Mouse (Mus musculus) forebrain, embryonic 14.5 days (tissue): ENCODE results near the gene Lipt1. TPM values are rescaled to one million over a fixed set of nuclear protein-coding genes. Genes with fewer than 3 reads are reported as not detected.

Experiments used
- ATAC-seq: fragments of 200-750 bp; cut with Nextera tagmentation; 2 replicates; pipeline ENCODE4 v1.8.0; 2017; ENCODE audit warnings: mild to moderate bottlenecking, moderate library complexity
- DNase-seq: peaks from one replicate; pipeline ENCODE4 v3.0.0-alpha.2; 2015; ENCODE audit warnings: low spot score
- H3K27ac ChIP-seq: fragments of 300-500 bp; sonication (generic); 2 replicates; pipeline ENCODE4 v1.5.1; 2014; ENCODE audit warnings: low read depth, mild to moderate bottlenecking, control low read depth, low read length, moderate library complexity
- H3K27me3 ChIP-seq: fragments of 300-500 bp; sonication (generic); replicated peaks from 2 replicates; pipeline ENCODE4 v1.6.1; 2014; ENCODE audit warnings: low read length, control low read depth, mixed read lengths; ENCODE audit not compliant: control insufficient read depth, insufficient read depth
- H3K36me3 ChIP-seq: fragments of 300-500 bp; sonication (generic); 2 replicates; pipeline ENCODE4 v1.6.1; 2014; ENCODE audit warnings: low read length, control low read depth; ENCODE audit not compliant: control insufficient read depth, insufficient read depth
- H3K4me1 ChIP-seq: fragments of 300-500 bp; sonication (generic); 2 replicates; pipeline ENCODE4 v1.6.1; 2014; ENCODE audit warnings: antibody characterized with exemption, low read length, control low read depth; ENCODE audit not compliant: control insufficient read depth, insufficient read depth
- H3K4me2 ChIP-seq: fragments of 300-500 bp; sonication (generic); 2 replicates; pipeline ENCODE4 v1.6.1; 2014; ENCODE audit warnings: mild to moderate bottlenecking, control low read depth, low read length
- H3K4me3 ChIP-seq: fragments of 300-500 bp; sonication (generic); 2 replicates; pipeline ENCODE4 v1.5.1; 2014; ENCODE audit warnings: low read depth, low read length, control low read depth
- H3K9ac ChIP-seq: fragments of 300-500 bp; sonication (generic); 2 replicates; pipeline ENCODE4 v1.6.1; 2014; ENCODE audit warnings: mild to moderate bottlenecking, low read length, control low read depth, moderate library complexity
- H3K9me3 ChIP-seq: fragments of 300-500 bp; sonication (generic); replicated peaks from 2 replicates; pipeline ENCODE4 v1.6.1; 2016; ENCODE audit warnings: low read length, control low read depth, mixed read lengths; ENCODE audit not compliant: control insufficient read depth
- WGBS: fragments of 180-500 bp; shearing (Covaris S2); extraction: QIAGEN DNeasy Blood & Tissue Kit; methylation state at CpG from one replicate; pipeline ENCODE4 v1.1.7; 2014; 5-methylcytosine and 5-hydroxymethylcytosine counted together
- polyA plus RNA-seq: library from polyadenylated mRNA; unstranded; fragments of >200 nt; fragmentation: Nextera tagmentation; extraction: Ambion mirVana; gene quantifications from 2 replicates; pipeline ENCODE4 v1.2.1, GENCODE M21; 2014

The Lipt1 gene
- polyA plus RNA-seq, 1 experiment from 2014 or later: 8.8 TPM

DNA sequence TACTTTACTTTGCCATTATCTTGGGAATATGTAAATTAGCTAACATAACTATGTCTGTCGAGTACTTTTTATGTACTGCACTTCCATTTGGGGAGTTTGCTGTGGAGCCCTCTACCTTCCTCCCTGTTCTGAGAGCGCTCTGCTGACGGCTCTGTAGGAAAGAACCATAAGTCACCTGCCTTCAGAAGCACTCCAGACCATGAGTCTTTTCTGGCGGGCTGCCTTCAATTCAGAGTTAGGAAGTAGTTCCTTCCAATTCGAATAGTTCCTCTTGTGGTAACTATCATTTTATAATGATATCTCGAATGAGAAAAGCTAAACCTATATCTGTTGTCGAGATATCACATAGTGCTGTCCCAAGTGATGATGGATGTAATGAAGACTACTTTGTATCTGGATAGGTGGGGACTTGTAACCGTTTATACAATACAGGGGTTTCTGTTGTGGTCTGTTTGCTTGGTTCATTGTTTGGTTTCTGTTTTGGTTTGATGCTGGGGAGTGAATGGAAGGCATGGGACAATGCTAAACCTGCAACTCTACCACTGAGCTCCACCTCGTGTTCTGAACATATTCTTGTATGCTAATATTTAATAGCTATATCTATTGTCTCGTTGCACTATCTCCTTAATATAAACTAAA is 3.7 kb upstream of the Lipt1 start:
- 73% methylated on average over 10 of the region's 10 CpGs for WGBS
- Histone ChIP-seq H3K9ac (no peak overlapping the region), H3K27me3 (no peaks in the 10 kb centered on the region), H3K9me3 (no peaks in the 10 kb centered on the region), H3K4me2 (no peak overlapping the region), H3K4me3 (no peak overlapping the region), H3K27ac (no peak overlapping the region), H3K36me3 (no peaks in the 10 kb centered on the region), H3K4me1 (peaks cover 8% of the 10 kb centered on the region; the same call in 1 of the 2 replicates)
- DNase-seq (no peak), ATAC-seq (no peak)

DNA sequence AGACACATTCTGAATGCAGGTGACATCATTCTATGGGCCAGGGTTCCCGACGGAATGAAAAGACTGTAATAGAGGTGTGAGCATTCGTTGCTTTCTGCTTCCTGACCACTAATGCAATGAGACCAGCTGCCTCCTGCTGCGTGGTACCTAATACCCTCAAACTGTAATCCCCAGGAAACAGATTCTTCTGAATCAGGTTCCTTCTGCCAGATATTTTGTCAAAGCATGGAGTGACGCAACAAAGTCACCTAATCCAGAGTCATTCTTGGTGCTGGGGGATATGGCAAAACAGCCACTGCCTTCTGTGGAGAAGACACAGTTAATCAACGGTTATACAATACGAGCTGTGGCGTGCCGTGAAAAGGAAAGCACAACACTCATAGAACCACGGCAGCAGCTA is 2.9 kb upstream of the Lipt1 start:
- Histone ChIP-seq H3K9ac (no peak overlapping the region), H3K27me3 (no peaks in the 10 kb centered on the region), H3K4me1 (peaks cover 8% of the 10 kb centered on the region; the same call in 1 of the 2 replicates), H3K27ac (no peak overlapping the region), H3K4me2 (no peak overlapping the region), H3K9me3 (no peaks in the 10 kb centered on the region), H3K4me3 (no peak overlapping the region), H3K36me3 (no peaks in the 10 kb centered on the region)
- ATAC-seq: no peak
- WGBS: 59% methylated on average over 10 of the region's 10 CpGs
- no peak for DNase-seq

DNA sequence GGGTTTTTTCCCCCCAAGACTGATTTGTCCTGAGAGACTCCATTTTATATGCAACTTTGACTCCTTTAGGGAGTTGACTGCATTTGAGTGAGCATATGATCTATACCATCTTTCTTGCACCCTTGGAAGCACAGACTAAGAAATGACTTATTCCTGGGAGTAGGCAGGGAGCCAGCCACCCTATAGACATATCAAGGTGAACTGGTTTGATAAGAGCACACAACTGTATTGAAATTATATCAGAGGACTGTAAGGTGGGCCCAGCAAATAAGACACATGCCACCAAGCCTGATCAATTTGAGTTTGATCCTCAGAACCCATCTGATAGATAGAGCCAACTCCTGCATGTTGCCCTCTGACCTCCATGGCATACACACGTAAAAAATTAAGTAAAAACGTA is 2.2 kb upstream of the Lipt1 start:
- DNase-seq (no peak), ATAC-seq (no peak)
- Histone ChIP-seq H3K27me3 (no peaks in the 10 kb centered on the region), H3K4me2 (no peak overlapping the region), H3K36me3 (no peaks in the 10 kb centered on the region), H3K9ac (no peak overlapping the region), H3K4me3 (no peak overlapping the region), H3K27ac (no peak overlapping the region), H3K9me3 (no peaks in the 10 kb centered on the region), H3K4me1 (peaks cover 8% of the 10 kb centered on the region; the same call in 1 of the 2 replicates)
- 50% methylated on average over 2 of the region's 2 CpGs for WGBS

DNA sequence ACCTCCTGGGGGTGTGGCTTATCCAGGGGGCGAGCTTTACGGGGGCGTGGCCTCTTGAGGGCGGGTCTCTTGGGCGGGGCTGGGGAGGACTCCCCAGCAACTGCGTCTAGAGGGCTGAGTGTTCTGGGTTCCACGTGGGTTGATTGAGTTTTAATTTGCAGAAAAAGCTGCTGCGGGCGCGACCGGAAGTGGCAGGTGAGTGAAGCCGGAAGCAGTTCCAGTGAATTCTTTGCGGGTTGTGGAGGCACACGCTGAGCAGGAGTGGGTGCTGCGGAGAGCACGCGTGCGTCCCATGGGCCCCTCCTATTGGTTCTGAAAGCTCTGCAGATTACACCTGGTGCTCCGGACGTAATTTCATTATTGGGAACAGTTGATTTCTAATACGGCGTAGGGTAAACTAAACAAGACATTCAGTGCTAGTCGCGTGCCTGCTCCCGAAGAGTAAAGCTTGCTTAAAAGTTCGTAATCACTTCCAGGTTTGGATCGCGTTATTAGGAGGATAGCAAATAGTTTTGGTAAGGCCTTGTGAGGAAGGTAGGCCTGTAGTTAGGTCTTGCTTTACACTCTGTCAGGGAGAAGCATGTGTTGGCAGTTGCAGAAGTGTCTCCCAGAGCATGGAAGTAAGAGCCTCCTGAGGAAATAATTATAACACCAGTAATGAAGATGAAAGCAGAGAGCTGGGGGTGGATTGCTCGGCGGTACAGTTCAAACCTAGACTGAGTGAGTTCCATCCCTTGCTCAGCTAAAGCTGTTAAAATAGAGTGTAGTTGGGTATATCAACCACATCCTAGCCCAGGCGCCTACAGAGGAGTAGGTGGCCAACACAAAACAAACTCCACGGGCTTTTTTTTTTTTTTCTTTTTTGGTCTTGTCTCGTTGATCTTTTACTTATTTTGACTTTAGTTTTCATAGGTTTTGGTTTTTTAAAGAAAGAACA is 861 bp downstream of the Lipt1 start:
- WGBS: 6% methylated on average over 33 of the region's 33 CpGs
- ATAC-seq: peak; percentile 92

DNA sequence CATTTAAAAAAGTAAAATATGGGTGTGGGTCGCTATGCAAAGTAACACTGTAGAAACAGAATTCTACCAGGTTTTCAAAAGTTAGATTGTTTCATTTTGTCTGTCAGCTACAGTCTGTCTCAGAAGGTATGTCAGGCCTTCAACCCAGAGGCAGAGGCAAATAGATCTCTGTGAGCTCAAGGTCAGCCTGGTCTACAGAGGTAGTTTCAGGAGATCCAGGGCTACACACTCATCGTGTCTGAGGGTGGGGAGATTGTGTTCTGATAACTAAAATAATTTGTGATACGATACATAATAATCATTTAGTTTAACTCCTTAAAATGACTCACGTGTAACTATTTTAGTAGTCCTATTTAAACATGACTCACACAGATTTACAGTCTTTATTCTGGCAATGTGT is 1.6 kb downstream of the Lipt1 start:
- Histone ChIP-seq H3K9me3 (0 out of 2 replicates have a peak, but pooled peaks cover 3% of the 10 kb centered on the region), H3K4me2 (peak overlapping the region; percentile 71), H3K4me3 (no peak overlapping the region), H3K27ac (no peak overlapping the region), H3K4me1 (peaks cover 5% of the 10 kb centered on the region; the same call in 1 of the 2 replicates), H3K9ac (no peak overlapping the region), H3K27me3 (no peaks in the 10 kb centered on the region), H3K36me3 (peaks cover 28% of the 10 kb centered on the region)
- WGBS: 91% methylated on average over 4 of the region's 4 CpGs
- DNase-seq (no peak), ATAC-seq (no peak)

More for the DNA sequence above, 861 bp downstream of the Lipt1 start:
- Histone ChIP-seq H3K27me3 (no peaks in the 10 kb centered on the region), H3K4me1 (peaks cover 5% of the 10 kb centered on the region; the same call in 1 of the 2 replicates), H3K4me2 (peak overlapping the region; percentile 71), H3K9me3 (0 out of 2 replicates have a peak, but pooled peaks cover 3% of the 10 kb centered on the region), H3K36me3 (peaks cover 21% of the 10 kb centered on the region), H3K4me3 (peak overlapping the region; percentile 41), H3K9ac (peak overlapping the region; percentile 59), H3K27ac (peak overlapping the region; percentile 53; the same call in 1 of the 2 replicates)
- peak; percentile 87 for DNase-seq

DNA sequence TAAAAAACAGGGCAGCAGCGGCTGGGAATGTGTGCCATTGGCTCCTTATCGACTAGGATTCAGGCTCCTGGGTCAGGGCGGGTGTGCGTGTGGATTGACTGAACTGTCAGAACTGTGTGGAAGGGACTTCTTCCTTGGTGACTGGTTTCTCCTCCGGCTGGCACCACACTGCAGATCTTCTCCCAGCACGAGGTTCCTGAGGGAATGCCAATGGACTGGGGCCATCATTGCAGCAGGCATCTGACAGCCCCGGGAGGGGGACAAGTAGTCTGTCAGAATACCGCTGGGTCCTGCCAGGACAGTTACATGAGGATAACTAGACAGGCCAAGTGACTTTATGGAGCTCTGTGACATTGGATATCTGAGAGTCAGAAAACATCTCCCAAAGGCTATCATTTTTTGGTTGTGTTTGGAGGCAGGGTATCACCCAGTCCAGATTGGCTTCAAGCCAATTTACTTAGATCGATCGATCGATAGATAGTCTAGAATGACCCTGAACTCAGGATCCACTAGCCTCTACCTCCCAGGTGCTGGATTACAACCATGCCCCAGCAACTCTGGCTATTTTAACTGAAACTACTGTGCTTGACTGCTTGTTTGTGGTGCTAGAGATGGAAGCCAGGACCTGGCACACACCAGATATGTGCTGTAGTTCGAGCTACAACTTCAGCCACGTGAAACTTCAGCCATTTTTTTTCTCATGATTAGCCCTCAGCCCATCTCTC is 6.4 kb downstream of the Lipt1 start:
- H3K4me3 ChIP-seq: no peak overlapping the region
- H3K9me3 ChIP-seq: 0 out of 2 replicates have a peak, but pooled peaks cover 3% of the 10 kb centered on the region
- DNase-seq (no peak), ATAC-seq (no peak)
- peaks cover 53% of the 10 kb centered on the region for H3K36me3 ChIP-seq
- H3K4me1 ChIP-seq: no peaks in the 10 kb centered on the region
- no peak overlapping the region for H3K4me2 ChIP-seq
- no peak overlapping the region for H3K9ac ChIP-seq
- H3K27me3 ChIP-seq: no peaks in the 10 kb centered on the region
- WGBS: 94% methylated on average over 13 of the region's 13 CpGs
- no peak overlapping the region for H3K27ac ChIP-seq

DNA sequence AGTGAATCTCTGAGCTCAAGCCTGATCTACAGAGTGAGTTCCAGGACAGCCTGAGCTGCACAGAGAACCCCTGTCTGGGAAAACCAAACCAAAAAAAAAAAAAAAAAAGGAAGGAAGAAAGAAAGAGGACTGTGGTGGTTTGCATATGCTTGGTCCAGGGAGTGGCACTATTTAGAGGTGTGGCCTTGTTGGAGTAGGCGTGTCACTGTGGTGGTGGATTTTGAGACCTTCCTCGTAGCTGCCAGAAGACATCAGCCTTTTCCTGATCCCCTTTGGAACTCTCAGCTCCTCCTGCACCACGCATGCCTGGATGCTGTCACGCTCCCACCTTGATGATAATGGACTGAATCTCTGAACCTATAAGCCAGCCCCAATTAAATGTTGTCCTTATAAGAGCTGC is 11.9 kb downstream of the Lipt1 start:
- no peak for DNase-seq
- Histone ChIP-seq H3K36me3 (peaks cover 33% of the 10 kb centered on the region), H3K9ac (no peak overlapping the region), H3K27me3 (no peaks in the 10 kb centered on the region), H3K4me3 (no peak overlapping the region), H3K4me1 (no peaks in the 10 kb centered on the region), H3K9me3 (no peaks in the 10 kb centered on the region), H3K27ac (no peak overlapping the region), H3K4me2 (no peak overlapping the region)
- no peak for ATAC-seq
- 90% methylated on average over 4 of the region's 4 CpGs for WGBS

DNA sequence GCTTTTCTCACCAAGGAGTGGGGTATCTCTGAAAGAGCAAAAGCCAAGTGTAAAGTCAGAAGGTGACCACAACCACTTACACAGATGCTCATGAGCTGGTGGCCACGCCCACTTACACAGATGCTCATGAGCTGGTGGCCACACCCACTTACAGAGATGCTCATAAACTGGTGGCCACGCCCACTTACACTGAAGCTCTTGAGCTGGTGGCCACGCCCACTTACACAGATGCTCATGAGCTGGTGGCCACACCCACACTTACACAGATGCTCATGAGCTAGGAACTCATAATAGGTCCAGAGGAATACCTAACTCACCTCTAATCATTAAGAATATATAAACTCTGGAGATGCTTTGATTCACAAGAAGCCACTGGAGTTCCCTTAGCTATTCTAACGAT is 12.9 kb downstream of the Lipt1 start:
- no peak overlapping the region for H3K9ac ChIP-seq
- H3K27me3 ChIP-seq: no peaks in the 10 kb centered on the region
- H3K9me3 ChIP-seq: no peaks in the 10 kb centered on the region
- peaks cover 23% of the 10 kb centered on the region for H3K36me3 ChIP-seq
- H3K4me3 ChIP-seq: no peak overlapping the region
- H3K4me2 ChIP-seq: no peak overlapping the region
- H3K27ac ChIP-seq: no peak overlapping the region
- 78% methylated on average over 4 of the region's 4 CpGs for WGBS
- no peak for DNase-seq
- no peak for ATAC-seq
- H3K4me1 ChIP-seq: peaks cover 2% of the 10 kb centered on the region
